20 mouse cellular contexts compared by ENCODE assay signal in the genomic region with DNA sequence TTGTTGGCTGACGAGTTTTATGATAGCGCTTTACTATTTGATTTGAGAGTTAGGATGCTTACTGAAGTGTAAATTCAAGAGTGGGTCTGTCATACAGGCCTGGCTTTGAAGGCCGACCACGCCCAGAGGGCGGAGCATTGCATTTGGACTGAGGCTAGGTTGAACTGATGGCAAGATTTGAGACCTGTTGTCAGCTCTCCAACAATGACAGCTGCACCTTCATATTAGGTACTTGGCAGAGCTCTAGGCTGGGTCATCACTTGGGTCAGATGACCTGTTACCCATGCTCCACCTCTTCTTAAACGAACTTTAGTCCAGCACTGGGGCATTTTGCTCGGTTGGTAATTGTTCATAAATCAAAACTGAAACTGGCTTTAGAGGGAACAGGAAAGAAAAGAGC.
"Had no signal": no experiment of that assay in that cellular context is flagged by ENCODE, and none has a peak within 500 bp of the region (broad histone marks: within the 10 kb centered on the region; RNA-seq: fewer than 3 reads in every experiment).

No protein-coding gene starts in this region.

- H3K27ac ChIP-seq: lung, embryonic 15.5 days; macrophage; midbrain, embryonic 13.5 days; midbrain, embryonic 15.5 days; neural tube, embryonic 12.5 days had no signal

- H3K4me2 ChIP-seq: lung, embryonic 15.5 days; midbrain, embryonic 11.5 days; midbrain, embryonic 13.5 days; midbrain, embryonic 15.5 days; neural tube, embryonic 12.5 days had no signal

- DNase-seq: liver, postnatal 0 days; lung, adult 2 months; lung, postnatal 14 days; lung, postnatal 36 days; retina, postnatal 1 day; right cerebral cortex, adult 18-20 months; right cerebral cortex, postnatal 25 days; right cerebral cortex, postnatal 4 days; spleen, adult 18-20 months; thymus, adult 2 months; thymus, postnatal 25 days; thymus, postnatal 4 days had no signal

- H3K36me3 ChIP-seq: lung, embryonic 15.5 days; midbrain, embryonic 13.5 days; midbrain, embryonic 15.5 days; neural tube, embryonic 12.5 days had no signal

- H3K4me1 ChIP-seq: lung, embryonic 15.5 days; megakaryocyte, embryonic 14.5 days; neural tube, embryonic 12.5 days had no signal

- ATAC-seq: liver, postnatal 0 days; lung, postnatal 0 days; midbrain, embryonic 13.5 days; midbrain, embryonic 15.5 days had no signal

- H3K9ac ChIP-seq: liver, postnatal 0 days; lung, embryonic 15.5 days; midbrain, embryonic 13.5 days; midbrain, embryonic 15.5 days; neural tube, embryonic 12.5 days had no signal

- H3K27me3 ChIP-seq: lung, embryonic 15.5 days; megakaryocyte, embryonic 14.5 days; midbrain, embryonic 13.5 days; midbrain, embryonic 15.5 days; neural tube, embryonic 12.5 days had no signal

- H3K4me3 ChIP-seq: lung, embryonic 15.5 days; megakaryocyte, embryonic 14.5 days; midbrain, embryonic 13.5 days; midbrain, embryonic 15.5 days; neural tube, embryonic 12.5 days had no signal

- H3K9me3 ChIP-seq: lung, embryonic 15.5 days; midbrain, embryonic 13.5 days; midbrain, embryonic 15.5 days; neural tube, embryonic 12.5 days had no signal
